Mouse (Mus musculus): ENCODE results near the gene Parp4.

The Parp4 gene

GRCm38 (mm10) chr14:56575416-56575815, at the start of gene Parp4, which contains the start of gene Cenpj:
Parp4 (plus strand) TSS chr14:56575619.
Cenpj (minus strand) TSS chr14:56575425.
- in situ Hi-C loops (cut with MboI; ENCODE audit: unreplicated experiment in 2 of 2): no loop called here

DNA sequence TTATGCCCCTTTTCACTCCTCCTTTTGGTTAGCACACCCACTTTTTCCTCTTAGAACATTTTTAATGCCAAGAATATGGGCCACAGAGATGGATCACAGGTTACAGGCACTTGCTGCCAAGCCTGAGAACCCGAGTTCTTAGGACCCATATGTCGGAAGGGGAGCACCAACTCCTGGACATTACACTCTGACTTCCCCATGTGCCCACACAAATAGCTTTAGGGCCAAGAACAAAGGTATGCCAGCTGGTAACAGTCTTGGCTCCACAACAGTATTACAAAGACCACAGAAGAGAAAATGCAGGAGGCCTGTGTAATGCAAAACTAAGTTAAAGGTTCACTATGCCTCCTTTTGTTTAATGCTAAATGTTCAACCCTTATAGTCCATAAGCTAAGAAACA, 44.6 kb upstream of the Parp4 start:
- in situ Hi-C loops (cut with MboI; ENCODE audit: unreplicated experiment in 2 of 2): no loop called here

DNA sequence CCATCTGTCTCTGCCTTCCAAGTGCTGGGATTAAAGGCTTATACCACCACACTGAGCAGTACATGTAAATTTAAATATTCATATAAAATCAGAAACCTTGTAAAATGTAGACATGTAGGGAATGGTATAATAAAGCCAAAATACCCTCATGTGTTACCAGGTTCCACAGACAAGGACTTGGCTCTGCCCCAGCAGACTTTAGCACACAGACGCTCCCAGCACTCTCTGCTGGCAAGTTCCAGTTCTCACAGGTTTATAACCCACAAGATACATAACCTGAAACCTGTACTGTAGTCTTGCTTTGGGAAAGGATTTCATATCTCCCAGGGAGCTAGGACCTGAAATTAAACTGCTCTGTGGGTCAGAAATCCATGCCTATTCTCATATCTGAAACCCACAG, 30.5 kb upstream of the Parp4 start:
- in situ Hi-C loops (cut with MboI; ENCODE audit: unreplicated experiment in 2 of 2): no loop called here

GRCm38 (mm10) chr14:56545491-56545890, 29.9 kb upstream of the Parp4 start:
- in situ Hi-C loops (cut with MboI; ENCODE audit: unreplicated experiment in 2 of 2): no loop called here

GRCm38 (mm10) chr14:56550960-56551359, 24.5 kb upstream of the Parp4 start:
- in situ Hi-C loops (cut with MboI; ENCODE audit: unreplicated experiment in 2 of 2): no loop called here

DNA sequence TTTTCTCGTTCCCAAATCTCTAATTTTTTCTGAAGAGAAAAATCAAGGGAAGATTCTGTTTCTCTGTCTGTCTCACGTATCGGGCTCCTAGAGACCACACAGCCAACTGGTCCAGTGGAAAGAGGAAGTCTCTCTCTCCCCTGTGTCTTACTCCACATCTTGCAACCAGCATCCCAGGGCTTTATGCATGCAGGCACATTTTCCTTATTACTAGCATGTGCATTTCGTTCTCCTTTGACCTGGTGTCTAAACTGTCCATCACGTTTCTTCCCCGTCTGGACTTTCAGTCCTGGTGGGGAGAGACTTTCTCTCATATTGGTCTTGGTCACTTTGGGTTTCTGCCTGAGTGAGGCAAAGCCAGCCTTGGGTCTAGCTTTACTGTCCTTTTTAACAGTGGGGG, 22.5 kb upstream of the Parp4 start:
- in situ Hi-C loops (cut with MboI; ENCODE audit: unreplicated experiment in 2 of 2): no loop called here

- in situ Hi-C loops (cut with MboI; ENCODE audit: unreplicated experiment in 2 of 2): no loop called here
Measured at GRCm38 (mm10) chr14:56553331-56553730, 22.1 kb upstream of the Parp4 start.

DNA sequence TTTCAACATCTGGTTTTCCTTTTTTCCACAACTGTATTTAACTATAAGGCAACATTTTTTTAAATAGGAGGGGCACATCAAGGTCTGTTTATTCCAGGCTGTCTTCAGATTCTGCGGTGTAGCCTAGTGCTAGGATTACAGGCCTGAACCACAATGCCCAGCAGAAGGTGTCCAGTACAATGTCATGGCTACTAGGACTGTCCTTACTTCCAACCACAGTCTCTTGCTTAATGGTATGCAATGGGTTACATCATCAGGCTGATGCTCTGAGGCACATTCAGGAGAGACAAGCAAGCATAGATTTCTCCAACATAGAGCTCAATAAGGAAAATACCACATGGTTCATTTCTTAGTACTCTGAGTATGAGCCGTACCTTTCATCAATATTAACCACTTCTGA, 20.7 kb upstream of the Parp4 start:
- in situ Hi-C loops (cut with MboI; ENCODE audit: unreplicated experiment in 2 of 2): no loop called here

DNA sequence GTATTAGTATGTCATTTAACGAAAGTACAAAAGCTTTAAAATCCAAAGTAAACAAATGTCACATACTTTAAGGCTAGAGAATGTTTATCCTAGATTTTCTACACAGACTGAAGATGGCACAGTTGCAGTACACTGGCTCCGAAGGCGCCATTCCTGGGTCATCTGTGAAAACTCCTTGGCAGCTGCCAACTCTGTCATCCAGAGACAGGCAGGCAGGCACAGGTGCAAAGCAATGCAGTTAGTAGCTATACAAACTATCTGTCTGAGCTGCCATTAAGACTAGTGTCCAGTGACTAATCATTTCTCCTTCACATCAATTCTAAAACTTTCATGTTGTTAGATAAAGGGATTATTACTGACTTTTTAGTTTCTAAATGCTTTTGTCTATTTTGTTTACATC, 16.3 kb upstream of the Parp4 start:
- in situ Hi-C loops (cut with MboI; ENCODE audit: unreplicated experiment in 2 of 2): no loop called here

DNA sequence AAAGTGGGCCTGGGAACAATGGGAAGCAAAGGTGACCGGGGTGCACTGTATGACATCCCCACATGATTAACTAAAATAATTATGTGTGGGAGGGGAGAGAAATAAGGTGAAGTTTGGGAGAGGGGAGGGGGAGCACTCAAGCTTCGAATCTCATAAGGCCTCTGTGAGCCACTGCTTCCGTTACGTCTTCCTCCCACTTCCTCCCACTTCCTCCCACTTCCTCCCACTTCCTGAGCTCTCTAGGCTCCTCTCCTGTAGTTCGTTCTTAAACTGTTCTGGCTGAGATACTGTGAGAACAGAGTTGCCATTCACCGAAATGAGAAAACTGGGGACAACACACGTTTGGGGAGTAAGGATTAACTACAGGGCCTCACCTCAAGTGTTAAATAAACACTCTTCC, 7.9 kb upstream of the Parp4 start:
- in situ Hi-C loops (cut with MboI; ENCODE audit: unreplicated experiment in 2 of 2): no loop called here

- in situ Hi-C loops (cut with MboI; ENCODE audit: unreplicated experiment in 2 of 2): no loop called here
Measured at GRCm38 (mm10) chr14:56569041-56569440, 6.4 kb upstream of the Parp4 start.

- in situ Hi-C loops (cut with MboI; ENCODE audit: unreplicated experiment in 2 of 2): no loop called here
Measured at GRCm38 (mm10) chr14:56571310-56572093, 3.9 kb upstream of the Parp4 start.

- in situ Hi-C loops (cut with MboI; ENCODE audit: unreplicated experiment in 2 of 2): no loop called here
Measured at GRCm38 (mm10) chr14:56572546-56572945, 2.9 kb upstream of the Parp4 start.

GRCm38 (mm10) chr14:56575969-56576901, 816 bp downstream of the Parp4 start:
- in situ Hi-C loops (cut with MboI; ENCODE audit: unreplicated experiment in 2 of 2): no loop called here

DNA sequence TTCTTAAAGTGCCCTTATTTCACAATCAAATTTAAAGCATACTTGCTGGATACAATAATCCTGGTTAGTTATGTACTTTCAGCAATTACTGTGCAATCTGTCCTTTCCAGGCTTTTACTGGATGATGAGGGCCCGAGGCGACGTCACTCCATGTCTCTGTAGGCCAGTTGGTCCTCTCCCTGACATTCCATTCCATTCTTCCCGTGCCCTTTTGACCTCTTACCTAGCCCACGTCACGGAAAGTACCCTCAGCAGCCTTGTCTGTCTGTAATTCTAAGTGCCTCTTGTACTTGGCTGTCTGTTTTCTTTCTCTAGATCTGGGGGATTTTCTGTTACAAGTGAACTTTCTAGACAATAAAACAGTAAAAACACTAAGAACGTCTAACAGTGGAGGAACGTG, 3.6 kb downstream of the Parp4 start:
- in situ Hi-C loops (cut with MboI; ENCODE audit: unreplicated experiment in 2 of 2): no loop called here

GRCm38 (mm10) chr14:56581117-56581516, 5.7 kb downstream of the Parp4 start:
- in situ Hi-C loops (cut with MboI; ENCODE audit: unreplicated experiment in 2 of 2): no loop called here

DNA sequence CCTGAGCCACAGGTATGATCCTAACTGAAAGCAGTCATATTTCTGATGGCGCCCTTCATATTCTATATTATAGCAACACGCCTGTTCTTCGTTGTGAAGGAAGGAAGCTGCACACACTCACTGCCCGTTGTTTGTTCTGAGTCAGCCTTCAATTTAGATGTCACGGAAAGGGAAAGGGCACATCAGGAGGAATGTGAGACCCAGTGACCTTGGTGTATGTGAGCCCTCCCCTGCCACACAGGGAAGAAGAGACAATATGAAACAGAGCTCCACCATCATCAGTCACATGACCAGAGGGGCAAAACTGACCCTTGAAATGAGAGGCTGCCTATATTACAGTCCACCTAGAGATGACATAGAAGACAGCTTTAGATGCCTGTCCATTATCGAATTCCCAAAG, 6.9 kb downstream of the Parp4 start:
- in situ Hi-C loops (cut with MboI; ENCODE audit: unreplicated experiment in 2 of 2): no loop called here

DNA sequence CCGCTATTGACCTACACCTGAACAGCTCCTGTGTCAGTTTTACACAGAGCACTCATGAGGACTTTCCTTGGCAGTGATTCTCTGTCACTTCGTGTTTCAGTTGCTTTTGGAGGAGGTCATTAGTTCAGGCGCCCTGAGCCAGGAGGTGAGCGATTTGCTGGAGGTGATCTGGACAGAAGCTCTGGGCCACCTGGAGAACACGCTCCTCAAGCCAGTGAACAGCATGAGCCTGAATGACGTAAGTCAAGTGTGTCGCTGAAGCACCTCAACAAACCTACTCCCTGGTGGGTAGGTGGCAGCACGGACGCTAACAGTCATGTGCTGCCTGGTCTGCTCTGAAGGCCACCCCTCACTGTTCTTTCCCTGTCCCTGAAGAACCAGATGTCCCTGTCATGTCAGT, 16.8 kb downstream of the Parp4 start:
- in situ Hi-C loops (cut with MboI; ENCODE audit: unreplicated experiment in 2 of 2): loop anchor here (10.0 kb wide), 2 partner anchors 323 to 473 kb away; no protein-coding TSS in a partner anchor

GRCm38 (mm10) chr14:56594811-56595210, 19.4 kb downstream of the Parp4 start:
- in situ Hi-C loops (cut with MboI; ENCODE audit: unreplicated experiment in 2 of 2): loop anchor here (5.0 to 10.0 kb wide), 4 partner anchors 197 to 472 kb away; no protein-coding TSS in a partner anchor

DNA sequence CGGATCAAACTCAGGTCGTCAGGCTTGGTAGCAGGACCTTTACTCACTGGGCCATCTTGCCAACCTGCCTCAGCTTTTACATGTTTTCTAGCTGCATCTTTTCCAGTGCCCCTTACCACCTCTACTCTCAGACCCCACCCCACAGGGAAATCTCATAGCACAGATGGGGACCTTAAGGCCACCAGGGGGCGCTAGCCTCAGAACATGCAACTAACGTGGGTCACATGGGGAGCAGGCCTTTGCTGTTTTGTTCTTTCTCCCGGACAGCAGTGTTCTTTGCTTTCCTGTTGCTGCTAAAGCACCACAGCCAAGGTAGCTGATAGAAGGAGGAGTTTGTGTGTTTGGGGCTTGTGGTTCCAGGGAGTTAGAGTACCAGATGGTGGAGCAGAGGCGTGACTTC, 23.3 kb downstream of the Parp4 start:
- in situ Hi-C loops (cut with MboI; ENCODE audit: unreplicated experiment in 2 of 2): loop anchor here (5.0 to 10.0 kb wide), 4 partner anchors 194 to 469 kb away; no protein-coding TSS in a partner anchor

DNA sequence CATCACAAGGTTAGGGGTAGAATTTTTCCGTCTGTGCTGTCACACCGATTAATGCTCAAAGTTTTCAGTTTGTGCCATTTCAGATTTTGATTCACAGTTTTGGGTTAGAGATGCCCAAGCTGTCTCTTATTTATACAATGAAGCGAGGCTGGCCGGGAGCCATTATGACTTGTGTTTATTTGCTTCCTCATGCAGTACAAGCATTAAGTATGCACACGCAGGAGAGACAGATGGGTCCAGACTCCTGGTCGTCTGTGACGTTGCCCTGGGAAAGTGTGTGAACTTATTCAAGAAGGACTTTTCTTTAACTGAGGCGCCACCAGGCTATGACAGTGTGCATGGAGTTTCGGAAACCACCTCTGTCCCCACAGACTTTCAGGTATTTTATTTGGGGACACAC, 26.6 kb downstream of the Parp4 start:
- in situ Hi-C loops (cut with MboI; ENCODE audit: unreplicated experiment in 2 of 2): loop anchor here in 1 of 2 experiments (25.0 kb wide), 1 partner anchor 215 kb away; no protein-coding TSS in a partner anchor
